Mouse (Mus musculus): ENCODE measurements around the gene Krtap19-2. TPM values are rescaled to one million over a fixed set of nuclear protein-coding genes. Genes with fewer than 3 reads are reported as not detected.

Krtap19-2 gene
- polyA plus RNA-seq (2012; rRNA removed) (not detected in 2 replicates), polyA plus RNA-seq (2014; fragmentation: Nextera tagmentation; extraction: Ambion mirVana) (not detected in 2 replicates)

- Histone ChIP-seq H3K9me3 (ENCODE audit: control insufficient read depth, low read length) (no peaks in the 10 kb centered on the region), H3K36me3 (replicated peaks; ENCODE audit: control insufficient read depth, insufficient read depth, low read depth) (no peaks in the 10 kb centered on the region), H3K4me3 (ENCODE audit: insufficient read depth in 1 of 2, low read depth in 2 of 2, low read length in 2 of 2) (no peak within 1 kb of the TSS), H3K27ac (no peak within 1 kb of the TSS), H3K9ac (replicated peaks) (no peak within 1 kb of the TSS), H3K4me1 (replicated peaks; ENCODE audit: control insufficient read depth in 2 of 2, insufficient read depth in 2 of 2, low read length in 1 of 2) (no peaks in the 10 kb centered on the region), H3K4me2 (ENCODE audit: low read depth) (no peak within 1 kb of the TSS), H3K27me3 (ENCODE audit: control insufficient read depth, insufficient read depth, low read length) (no peaks in the 10 kb centered on the region)
- TF ChIP-seq EP300 (IDR thresholded peaks at IDR 0.05; ENCODE audit: low read depth) (no peak), CTCF (IDR thresholded peaks at IDR 0.05; ENCODE audit: low read depth) (no peak)
- DNase-seq (ENCODE audit: low read depth in 3 of 3, low spot score in 3 of 3) (no peak), ATAC-seq (ENCODE audit: insufficient read depth) (no peak)
- 77% methylated on average over 3 of the region's 3 CpGs for WGBS (ENCODE audit: insufficient replicate concordance)
These were observed at the start of gene Krtap19-2 for GRCm38 (mm10) chr16:88874169-88874568. Gene Krtap19-2 (minus strand): TSS chr16:88874269.

DNA sequence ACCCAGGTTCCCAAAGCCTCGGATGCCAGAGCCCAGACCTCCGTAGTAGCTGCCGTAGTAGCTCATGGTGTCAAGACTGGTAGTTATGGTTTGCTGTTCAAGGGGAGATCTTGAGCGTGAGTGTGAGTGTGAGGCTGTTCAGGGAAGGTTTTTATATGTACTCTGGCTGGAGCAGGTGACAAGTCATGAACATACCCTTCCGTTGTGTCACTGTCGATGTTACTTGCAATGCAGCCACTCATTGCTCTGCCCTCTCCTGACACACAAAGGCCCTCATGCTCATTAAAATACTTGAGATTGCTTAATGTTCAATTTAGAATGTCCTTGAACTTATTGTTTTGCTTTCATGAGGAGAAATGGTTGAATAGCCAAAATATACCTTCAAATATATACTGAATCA lies 22.3 kb upstream of the Krtap19-2 start, which contains the start of gene Krtap19-5:
Krtap19-5 (minus strand) TSS at position 101 of the 400 bp plus-strand sequence.
- TF ChIP-seq CTCF (IDR thresholded peaks at IDR 0.05; ENCODE audit: low read depth) (no peak), EP300 (IDR thresholded peaks at IDR 0.05; ENCODE audit: low read depth) (no peak)

GRCm38 (mm10) chr16:88886870-88887269 lies 12.8 kb upstream of the Krtap19-2 start:
- no peak for ATAC-seq (ENCODE audit: insufficient read depth)
- no peak overlapping the region for H3K9ac ChIP-seq (replicated peaks)
- no peak overlapping the region for H3K4me3 ChIP-seq (ENCODE audit: insufficient read depth in 1 of 2, low read depth in 2 of 2, low read length in 2 of 2)
- no peak overlapping the region for H3K4me2 ChIP-seq (ENCODE audit: low read depth)
- no peaks in the 10 kb centered on the region for H3K9me3 ChIP-seq (ENCODE audit: control insufficient read depth, low read length)
- no peaks in the 10 kb centered on the region for H3K27me3 ChIP-seq (ENCODE audit: control insufficient read depth, insufficient read depth, low read length)
- H3K36me3 ChIP-seq (replicated peaks; ENCODE audit: control insufficient read depth, insufficient read depth, low read depth): no peaks in the 10 kb centered on the region
- DNase-seq (ENCODE audit: low read depth in 3 of 3, low spot score in 3 of 3): no peak
- no peaks in the 10 kb centered on the region for H3K4me1 ChIP-seq (replicated peaks; ENCODE audit: control insufficient read depth in 2 of 2, insufficient read depth in 2 of 2, low read length in 1 of 2)
- no peak overlapping the region for H3K27ac ChIP-seq
- TF ChIP-seq CTCF (IDR thresholded peaks at IDR 0.05; ENCODE audit: low read depth) (no peak), EP300 (IDR thresholded peaks at IDR 0.05; ENCODE audit: low read depth) (no peak)
- WGBS (ENCODE audit: insufficient replicate concordance): 61% methylated on average over 6 of the region's 6 CpGs

More for the DNA sequence above, 22.3 kb upstream of the Krtap19-2 start, which contains the start of gene Krtap19-5:
- WGBS (ENCODE audit: insufficient replicate concordance): 66% methylated on average over 6 of the region's 6 CpGs
- Histone ChIP-seq H3K4me2 (ENCODE audit: low read depth) (no peak within 1 kb of the TSS), H3K27ac (no peak within 1 kb of the TSS), H3K9ac (replicated peaks) (no peak within 1 kb of the TSS), H3K27me3 (ENCODE audit: control insufficient read depth, insufficient read depth, low read length) (no peaks in the 10 kb centered on the region), H3K36me3 (replicated peaks; ENCODE audit: control insufficient read depth, insufficient read depth, low read depth) (no peaks in the 10 kb centered on the region), H3K4me3 (ENCODE audit: insufficient read depth in 1 of 2, low read depth in 2 of 2, low read length in 2 of 2) (no peak within 1 kb of the TSS), H3K9me3 (ENCODE audit: control insufficient read depth, low read length) (no peaks in the 10 kb centered on the region), H3K4me1 (replicated peaks; ENCODE audit: control insufficient read depth in 2 of 2, insufficient read depth in 2 of 2, low read length in 1 of 2) (no peaks in the 10 kb centered on the region)
- ATAC-seq (ENCODE audit: insufficient read depth) (no peak), DNase-seq (ENCODE audit: low read depth in 3 of 3, low spot score in 3 of 3) (no peak)

DNA sequence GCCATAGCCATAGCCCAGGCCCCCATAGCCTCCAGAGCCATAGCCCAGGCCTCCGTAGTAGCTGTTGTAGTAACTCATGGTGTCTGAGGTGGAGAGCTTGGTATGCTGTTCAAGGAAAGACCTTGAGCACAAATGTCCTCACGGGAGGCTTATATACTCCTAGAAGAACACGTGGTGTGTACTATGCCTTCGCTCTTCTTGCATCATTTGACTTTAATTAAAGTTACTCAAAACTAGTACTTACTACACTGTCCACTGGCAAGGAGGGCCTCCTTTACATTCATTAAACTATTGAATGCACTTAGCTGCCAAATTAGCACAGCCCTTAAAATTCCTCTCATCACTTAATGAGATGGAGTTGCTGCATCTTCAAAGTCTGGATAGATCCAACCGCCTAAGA lies 10.9 kb upstream of the Krtap19-2 start, which contains the start of gene Krtap19-4:
Krtap19-4 (minus strand) TSS at position 101 of the 400 bp plus-strand sequence.
- TF ChIP-seq EP300 (IDR thresholded peaks at IDR 0.05; ENCODE audit: low read depth) (no peak), CTCF (IDR thresholded peaks at IDR 0.05; ENCODE audit: low read depth) (no peak)
- no peak for DNase-seq (ENCODE audit: low read depth in 3 of 3, low spot score in 3 of 3)
- no peak within 1 kb of the TSS for H3K4me3 ChIP-seq (ENCODE audit: insufficient read depth in 1 of 2, low read depth in 2 of 2, low read length in 2 of 2)
- H3K4me1 ChIP-seq (replicated peaks; ENCODE audit: control insufficient read depth in 2 of 2, insufficient read depth in 2 of 2, low read length in 1 of 2): no peaks in the 10 kb centered on the region
- no peaks in the 10 kb centered on the region for H3K36me3 ChIP-seq (replicated peaks; ENCODE audit: control insufficient read depth, insufficient read depth, low read depth)
- no peak for ATAC-seq (ENCODE audit: insufficient read depth)
- no peaks in the 10 kb centered on the region for H3K9me3 ChIP-seq (ENCODE audit: control insufficient read depth, low read length)
- no peak within 1 kb of the TSS for H3K9ac ChIP-seq (replicated peaks)
- H3K27ac ChIP-seq: no peak within 1 kb of the TSS
- H3K27me3 ChIP-seq (ENCODE audit: control insufficient read depth, insufficient read depth, low read length): no peaks in the 10 kb centered on the region
- no peak within 1 kb of the TSS for H3K4me2 ChIP-seq (ENCODE audit: low read depth)
- 62% methylated on average over 5 of the region's 5 CpGs for WGBS (ENCODE audit: insufficient replicate concordance)

DNA sequence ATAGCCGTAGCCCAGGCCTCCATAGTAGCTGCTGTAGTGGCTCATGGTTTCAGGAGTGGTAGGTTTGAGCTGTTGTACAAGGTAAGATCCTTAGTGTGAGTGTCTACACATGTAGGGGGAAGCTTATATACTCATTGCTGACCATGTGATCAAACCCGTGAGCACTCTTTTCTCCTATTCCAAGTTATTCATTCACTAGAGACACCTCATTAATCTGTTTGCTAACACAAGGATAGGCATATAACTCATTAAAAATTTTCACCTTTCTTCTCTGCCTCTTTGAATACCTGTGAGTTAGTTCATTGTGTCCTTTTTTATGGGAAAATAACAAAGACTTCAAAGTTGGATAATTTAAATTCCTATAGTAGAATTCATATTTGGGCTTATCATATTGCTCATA lies 3.9 kb upstream of the Krtap19-2 start, which contains the start of gene Krtap19-3:
Krtap19-3 (minus strand) TSS at position 101 of the 400 bp plus-strand sequence.
- no peak for DNase-seq (ENCODE audit: low read depth in 3 of 3, low spot score in 3 of 3)
- H3K9me3 ChIP-seq (ENCODE audit: control insufficient read depth, low read length): no peaks in the 10 kb centered on the region
- H3K27me3 ChIP-seq (ENCODE audit: control insufficient read depth, insufficient read depth, low read length): no peaks in the 10 kb centered on the region
- H3K9ac ChIP-seq (replicated peaks): no peak within 1 kb of the TSS
- H3K27ac ChIP-seq: no peak within 1 kb of the TSS
- H3K36me3 ChIP-seq (replicated peaks; ENCODE audit: control insufficient read depth, insufficient read depth, low read depth): no peaks in the 10 kb centered on the region
- no peak for ATAC-seq (ENCODE audit: insufficient read depth)
- no peak within 1 kb of the TSS for H3K4me2 ChIP-seq (ENCODE audit: low read depth)
- 54% methylated on average over 2 of the region's 2 CpGs for WGBS (ENCODE audit: insufficient replicate concordance)
- no peaks in the 10 kb centered on the region for H3K4me1 ChIP-seq (replicated peaks; ENCODE audit: control insufficient read depth in 2 of 2, insufficient read depth in 2 of 2, low read length in 1 of 2)
- TF ChIP-seq CTCF (IDR thresholded peaks at IDR 0.05; ENCODE audit: low read depth) (no peak), EP300 (IDR thresholded peaks at IDR 0.05; ENCODE audit: low read depth) (no peak)
- H3K4me3 ChIP-seq (ENCODE audit: insufficient read depth in 1 of 2, low read depth in 2 of 2, low read length in 2 of 2): no peak within 1 kb of the TSS

Data from liver, embryonic 14.5 days (tissue).